Mouse (Mus musculus) adrenal gland, postnatal 25 days (tissue): Measurements from ENCODE around the gene Gm14124. TPM values are rescaled to one million over a fixed set of nuclear protein-coding genes. Genes with fewer than 3 reads are reported as not detected.
"Not testable (repeated sequence)": the region's sequence is repeated elsewhere in the genome, so short reads cannot be mapped to it uniquely, and the experiment has no call there.

Source experiments
- DNase-seq: peaks from one replicate; pipeline ENCODE4 v3.0.0; 2021; ENCODE audit warnings: mixed read lengths
- long read RNA-seq: library from polyadenylated mRNA; stranded (forward); transcript quantifications from one replicate; pipeline ENCODE4 v2.0.0, GENCODE M21; 2021
- total RNA-seq: library from RNA; stranded (reverse); gene quantifications from 2 replicates; pipeline ENCODE4 v1.2.3, GENCODE M21; 2021

The Gm14124 gene
- 0.61 and 0.62 TPM in 2 replicates for total RNA-seq
- long read RNA-seq, partial matches to known transcripts: 0 of 1 reads
- long read RNA-seq, other reads (novel, unspliced or antisense): 1 of 1 reads

DNA sequence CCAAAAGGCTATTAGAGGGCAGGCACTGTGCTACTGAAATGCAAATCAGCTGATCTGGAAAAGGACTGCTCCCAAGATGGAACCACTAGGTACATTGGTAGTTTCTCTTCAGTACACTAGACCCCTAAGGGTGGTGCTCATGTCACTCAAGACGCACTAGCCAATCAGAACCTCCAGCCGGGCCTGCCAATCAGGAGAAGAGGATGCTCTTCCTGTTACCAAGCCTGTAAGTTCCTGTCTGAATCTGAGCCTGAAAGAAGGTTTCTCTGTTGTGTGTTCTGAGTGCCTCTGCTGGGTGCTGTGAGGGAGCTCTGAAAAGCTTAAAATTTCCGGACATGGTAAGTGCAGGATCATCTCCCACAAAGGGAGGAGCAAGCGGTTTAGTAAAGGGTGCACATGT lies at the start of gene Gm14124:
Gene Gm14124, plus strand, starts transcription at position 227 of the 400 bp plus-strand sequence.
- not testable (repeated sequence) for DNase-seq

DNA sequence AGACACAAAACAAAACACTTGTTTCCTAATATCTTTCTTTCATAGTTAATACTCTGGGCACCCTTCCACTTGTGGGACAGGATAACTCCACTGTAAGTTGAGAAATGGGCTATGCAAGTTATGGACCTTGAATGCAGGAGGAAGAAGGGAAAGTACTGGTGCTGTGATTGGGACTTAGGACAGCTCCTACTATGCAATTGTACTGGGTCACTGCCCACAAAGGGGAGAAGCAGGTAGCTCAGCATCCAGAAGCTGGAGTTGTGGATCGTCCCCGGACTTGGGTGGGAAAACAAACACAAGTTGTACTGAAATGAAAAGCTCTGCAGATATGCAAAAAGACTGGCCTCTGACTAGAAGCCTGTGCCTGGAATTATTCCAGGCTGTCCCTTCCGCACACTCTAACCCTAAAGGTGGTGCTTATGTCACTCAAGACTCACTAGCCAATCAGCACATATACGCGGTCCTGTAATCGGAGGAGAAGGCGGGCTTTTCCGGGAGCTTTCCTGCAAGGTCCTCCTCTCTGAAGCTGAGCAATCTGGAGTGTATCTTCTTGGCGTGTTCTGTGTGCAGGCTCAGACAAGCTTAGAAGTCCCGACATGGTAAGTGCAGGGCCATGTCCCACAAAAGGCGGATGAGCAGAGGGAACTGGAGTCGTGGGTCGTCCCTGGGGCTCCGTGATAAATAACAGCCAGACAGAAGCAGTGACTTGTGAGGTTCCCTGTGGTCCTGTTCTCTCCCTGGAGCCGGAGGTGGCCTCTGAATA lies 39.5 kb upstream of the Gm14124 start, which contains the start of gene Zfp937:
Gene Zfp937, plus strand, starts transcription at position 474 of the 763 bp plus-strand sequence.
- peak; percentile 70 for DNase-seq

DNA sequence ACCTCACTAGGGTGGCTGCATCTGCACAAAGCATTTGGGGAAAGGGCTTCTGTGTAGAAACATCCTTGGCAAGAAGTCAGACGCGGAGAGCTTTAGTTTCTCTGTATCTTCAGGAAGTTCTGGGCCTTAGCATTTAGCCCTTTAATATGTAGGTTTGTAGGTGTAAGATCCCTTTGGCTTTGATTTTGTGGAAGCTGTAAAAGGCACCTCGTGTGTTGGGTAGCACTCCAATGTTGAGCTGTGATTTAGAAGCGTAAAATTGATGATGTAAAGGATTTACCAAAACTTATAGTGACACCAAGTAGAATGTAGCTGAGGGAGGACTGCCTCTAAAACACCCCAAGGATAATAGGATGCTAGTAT lies 39.0 kb upstream of the Gm14124 start:
- DNase-seq: not testable (repeated sequence)

DNA sequence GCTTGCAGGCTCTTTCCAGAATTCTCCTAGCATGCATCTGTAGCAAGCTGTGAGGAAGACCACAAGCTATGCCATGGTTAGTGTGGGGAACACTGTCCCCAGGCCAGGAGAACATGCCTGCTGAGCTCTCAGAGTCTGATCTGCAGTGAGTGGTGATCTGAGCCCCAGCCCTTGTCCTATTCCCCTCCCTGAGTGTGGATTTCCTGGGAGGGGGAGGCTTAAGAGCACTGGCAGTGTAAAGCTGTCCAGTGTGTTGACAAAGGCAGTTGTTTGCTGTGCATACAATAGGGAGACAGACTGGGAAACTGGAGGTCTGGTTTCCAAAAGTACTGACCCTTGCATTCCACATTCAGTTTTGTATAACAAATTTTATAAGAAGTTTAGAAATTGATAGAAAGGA lies 34.1 kb upstream of the Gm14124 start:
- not testable (repeated sequence) for DNase-seq

DNA sequence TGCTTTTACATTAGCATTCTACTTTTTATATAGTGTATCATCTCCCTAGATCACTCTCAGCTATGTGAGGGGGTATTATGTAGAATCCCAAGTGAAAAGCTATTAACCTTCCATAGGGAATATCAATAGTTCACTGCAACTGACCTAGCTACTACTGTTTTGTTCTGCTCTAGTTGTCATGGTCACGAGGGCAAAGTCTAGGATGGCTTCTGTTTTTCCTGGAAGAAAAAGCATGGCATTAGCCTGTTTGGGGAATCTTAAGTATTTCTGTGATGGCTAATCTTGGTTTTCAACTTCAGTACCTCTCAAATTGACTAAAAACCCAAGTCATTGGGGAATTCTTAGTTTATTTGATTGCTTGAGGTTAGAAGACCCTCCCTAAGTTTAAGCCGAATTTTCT lies 14.1 kb upstream of the Gm14124 start:
- no peak for DNase-seq

DNA sequence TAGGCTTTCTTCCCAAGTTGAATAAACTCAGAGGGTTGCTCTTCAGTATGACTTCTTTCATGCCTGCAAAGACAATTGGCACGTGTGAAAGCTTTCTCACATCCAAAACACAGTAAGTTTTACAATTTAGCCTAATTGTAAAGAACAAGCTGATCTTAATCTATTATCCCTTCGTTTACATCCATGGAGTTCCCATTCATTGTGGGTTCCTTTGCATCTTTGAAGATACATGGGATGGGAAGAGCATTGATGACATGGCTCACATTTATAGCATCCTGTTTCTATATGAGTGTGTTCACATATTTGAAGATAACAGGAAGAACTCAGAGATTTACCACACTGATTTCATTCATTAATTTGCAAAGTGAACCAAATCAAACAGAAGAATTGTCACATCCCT lies 1.8 kb upstream of the Gm14124 start, which contains the start of gene Gm21994:
Gene Gm21994, minus strand, starts transcription at position 101 of the 400 bp plus-strand sequence.
- DNase-seq: not testable (repeated sequence)

DNA sequence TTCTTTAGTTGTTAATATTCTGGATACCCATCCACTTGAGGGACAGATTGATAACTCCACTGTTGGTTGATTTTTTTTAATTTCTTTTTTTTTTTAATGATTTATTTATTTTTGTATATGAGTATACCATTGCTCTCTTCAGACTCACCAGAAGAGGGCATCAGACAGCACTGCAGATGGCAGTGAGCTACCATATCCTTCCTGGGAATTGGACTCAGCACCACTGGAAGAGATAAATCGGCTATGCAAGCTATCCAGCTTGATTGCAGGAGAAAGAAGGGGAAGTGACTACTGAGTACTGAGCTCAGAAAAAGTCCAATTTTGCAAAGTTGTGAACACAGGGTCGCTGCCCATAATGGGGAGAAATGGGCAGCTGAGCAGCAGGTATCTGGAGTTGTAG lies 456 bp upstream of the Gm14124 start:
- DNase-seq: not testable (repeated sequence)

DNA sequence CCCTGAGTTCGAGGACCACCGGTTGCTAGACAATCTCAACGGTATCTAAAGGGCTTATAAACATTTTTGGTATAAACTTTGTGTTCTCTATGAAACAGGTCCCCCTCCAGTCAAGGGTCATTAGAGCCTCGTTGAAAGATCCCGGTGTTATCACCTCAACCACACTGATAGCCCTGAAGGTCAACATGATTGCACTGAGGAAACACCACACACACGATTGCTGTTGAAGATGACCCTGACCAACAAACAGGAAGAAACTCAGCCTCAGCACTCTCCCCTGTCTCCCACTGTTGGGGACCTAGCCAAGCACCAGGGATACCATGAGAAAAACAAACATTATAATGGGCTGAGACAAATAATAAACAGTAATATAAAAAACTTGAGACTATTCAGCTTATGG lies 36.4 kb downstream of the Gm14124 start:
- no peak for DNase-seq

DNA sequence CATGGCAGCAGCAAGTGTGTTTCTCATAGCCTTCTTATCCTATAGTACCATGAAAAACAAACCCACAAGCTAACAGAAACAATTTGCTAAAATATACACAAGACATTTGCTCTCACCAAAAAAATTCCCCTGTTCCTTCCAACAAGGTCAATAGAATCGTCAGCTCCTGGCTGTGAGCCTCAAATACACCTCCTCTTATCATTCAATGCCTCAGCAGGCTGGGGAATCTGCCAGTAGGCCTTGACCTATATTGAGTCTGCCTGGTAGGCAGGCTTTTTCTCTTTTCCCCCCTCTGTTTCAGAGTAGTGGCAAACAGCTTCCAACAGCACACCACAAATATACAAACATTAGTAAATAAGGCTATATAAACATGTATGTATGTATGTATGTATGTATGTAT lies 41.8 kb downstream of the Gm14124 start:
- peak; percentile 51 for DNase-seq

DNA sequence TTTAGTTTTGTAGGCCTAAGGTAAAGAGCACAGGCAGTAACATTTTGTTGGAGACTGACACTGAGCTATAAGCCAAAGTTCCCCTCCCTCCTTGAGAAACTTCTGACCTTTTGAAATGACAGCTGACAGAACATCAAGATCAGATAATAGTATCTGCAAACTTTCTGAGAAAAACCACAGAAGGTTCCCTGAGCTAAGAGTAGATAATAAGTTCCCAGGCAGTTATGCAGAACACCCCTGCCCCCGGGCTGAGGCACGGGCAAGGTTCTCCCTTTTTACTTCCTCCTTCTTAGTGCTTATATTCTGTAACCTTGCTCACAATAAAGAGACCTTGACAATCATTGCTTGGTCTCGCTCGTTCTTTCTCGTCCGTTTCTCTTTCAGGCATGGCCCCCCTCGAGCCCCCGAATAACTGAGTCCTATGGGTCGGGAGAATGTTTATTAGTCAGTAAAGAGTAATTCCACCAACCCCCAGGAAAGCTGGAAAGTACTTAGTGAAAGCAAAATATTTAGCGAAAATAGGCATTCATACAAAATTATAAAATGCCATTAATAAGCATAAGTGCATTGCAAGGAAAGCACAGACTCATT lies 50.0 kb downstream of the Gm14124 start:
- no peak for DNase-seq

DNA sequence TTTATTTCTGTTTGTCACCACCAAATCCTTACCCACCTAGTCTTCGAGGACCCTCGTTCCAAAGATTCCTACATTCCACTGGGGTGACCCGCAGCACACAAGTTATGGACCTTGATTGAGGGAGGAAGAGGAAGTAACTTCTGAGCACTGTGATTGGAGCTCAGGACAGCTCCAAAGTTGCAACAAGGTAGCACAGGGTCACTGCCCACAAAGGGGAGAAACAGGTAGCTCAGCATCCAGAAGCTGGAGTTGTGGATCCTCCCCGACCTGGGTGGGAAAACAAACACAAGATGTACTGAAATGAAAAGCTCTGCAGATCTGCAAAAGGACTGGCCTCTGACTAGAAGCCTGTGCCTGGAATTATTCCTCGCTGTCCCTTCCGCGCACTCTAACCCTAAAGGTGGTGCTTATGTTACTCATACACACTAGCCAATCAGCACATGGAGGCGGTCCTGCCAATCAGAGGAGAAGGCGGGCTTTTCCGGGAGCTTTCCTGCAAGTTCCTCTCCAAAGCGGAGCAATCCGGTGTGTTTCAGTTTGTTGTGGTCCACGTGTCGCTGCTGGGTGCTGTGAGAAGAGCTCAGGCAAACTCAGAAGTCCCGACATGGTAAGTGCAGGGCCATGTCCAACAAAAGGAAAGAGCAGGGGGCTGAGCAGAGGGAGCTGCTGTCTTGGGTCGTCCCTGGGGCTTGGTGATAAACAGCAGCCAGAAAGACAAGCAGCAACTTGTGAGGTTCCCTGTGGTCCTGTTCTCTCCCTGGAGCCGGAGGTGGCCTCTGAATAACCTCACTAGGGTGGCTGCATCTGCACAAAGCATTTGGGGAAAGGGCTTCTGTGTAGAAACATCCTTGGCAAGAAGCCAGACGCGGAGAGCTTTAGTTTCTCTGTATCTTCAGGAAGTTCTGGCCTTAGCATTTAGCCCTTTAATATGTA lies 53.9 kb downstream of the Gm14124 start:
- DNase-seq: peak; percentile 86

DNA sequence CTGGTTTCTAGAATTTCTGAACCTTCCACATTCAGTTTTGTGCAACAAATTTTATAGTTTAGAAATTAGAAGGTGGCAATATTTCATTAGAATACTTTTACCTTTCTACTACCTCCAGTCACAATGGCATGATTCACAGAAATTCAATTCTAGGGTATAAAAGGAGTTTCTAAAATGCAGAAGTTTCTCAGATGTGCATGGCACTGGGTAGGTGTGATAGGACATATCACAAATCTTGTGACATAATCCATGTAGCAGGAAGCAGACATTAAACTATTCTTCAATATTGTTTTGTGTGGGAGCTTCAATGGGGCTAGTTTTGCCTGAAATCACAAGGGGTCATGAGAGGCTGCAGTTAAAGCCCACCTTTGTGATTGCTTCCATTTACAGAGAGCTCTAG lies 58.8 kb downstream of the Gm14124 start:
- DNase-seq: no peak

DNA sequence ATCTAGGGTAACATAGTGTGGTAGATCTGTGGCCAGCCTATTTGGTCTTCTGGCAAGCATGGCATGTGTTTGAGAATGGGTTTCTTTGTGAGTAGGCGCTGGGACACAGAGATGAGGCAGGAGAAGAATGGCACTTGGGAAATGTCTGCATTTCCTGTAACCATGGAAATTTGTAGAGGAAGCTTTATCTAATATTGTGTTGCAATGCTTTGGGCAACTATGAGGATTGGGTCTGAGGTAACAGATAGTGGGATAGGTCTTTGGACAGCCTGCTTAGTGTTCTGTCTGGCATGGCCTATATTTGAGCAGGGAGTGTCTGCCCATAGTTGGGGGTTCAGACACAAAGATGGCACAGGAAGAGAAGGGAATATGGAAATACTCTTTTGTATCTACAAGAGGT lies 61.7 kb downstream of the Gm14124 start:
- no peak for DNase-seq

Other genes starting within 250 kb of the Gm14124 start
- 8.2 and 8.8 TPM in 2 replicates for gene Zfp120, start 120.8 kb upstream of the Gm14124 start, total RNA-seq
- gene Gm10770, start 77.8 kb upstream of the Gm14124 start, total RNA-seq: not detected in 2 replicates
- 0.67 TPM in 1 of 2 replicates, not detected in the other for gene Gm14139, start 75.8 kb upstream of the Gm14124 start, total RNA-seq
- 9.1 and 10.3 TPM in 2 replicates for gene Zfp937, start 39.4 kb upstream of the Gm14124 start, total RNA-seq
- gene Gm21994, start 1.9 kb upstream of the Gm14124 start, total RNA-seq: 8.2 and 9.8 TPM in 2 replicates
- gene Gm10130, start 66.2 kb downstream of the Gm14124 start, total RNA-seq: 4.3 and 5.7 TPM in 2 replicates
- 9.0 and 9.8 TPM in 2 replicates for gene 3300002I08Rik, start 105.2 kb downstream of the Gm14124 start, total RNA-seq
- gene Zfp442, start 194.0 kb downstream of the Gm14124 start, total RNA-seq: 8.4 and 8.8 TPM in 2 replicates
- 1.6 and 1.9 TPM in 2 replicates for gene Zfp345, start 227.6 kb downstream of the Gm14124 start, total RNA-seq